Mouse (Mus musculus) inflammation-experienced regulatory T-cells, adult 6 months (primary cell): ENCODE data around the gene Mlst8. TPM values are rescaled to one million over a fixed set of nuclear protein-coding genes. Genes with fewer than 3 reads are reported as not detected.

Experiments
- ATAC-seq: one replicate; pipeline ENCODE4 v1.8.0; 2017
- polyA plus RNA-seq, 3 experiments: library from polyadenylated mRNA; unstranded; fragments of 100-300 nt; shearing (Covaris generic); gene quantifications; one replicate each; pipeline ENCODE4 v1.2.1; 2017

The Mlst8 gene
- polyA plus RNA-seq, 3 experiments from 2014 or later, result 14.0 to 14.9 (median 14.5) TPM

- ATAC-seq, result peak; percentile 35
Observed at GRCm38 (mm10) chr17:24488662-24489264, 9.9 kb upstream of the Mlst8 start.

- no peak for ATAC-seq
Observed at GRCm38 (mm10) chr17:24488186-24488661, 9.3 kb upstream of the Mlst8 start, which contains the start of gene Caskin1. Caskin1 (plus strand) TSS chr17:24488601.

GRCm38 (mm10) chr17:24485090-24485860 is 6.4 kb upstream of the Mlst8 start:
- peak; percentile 32 for ATAC-seq

GRCm38 (mm10) chr17:24483495-24483894 is 4.6 kb upstream of the Mlst8 start:
- no peak for ATAC-seq

- no peak for ATAC-seq
Observed at GRCm38 (mm10) chr17:24481027-24481815, 2.3 kb upstream of the Mlst8 start.

- no peak for ATAC-seq
Observed at GRCm38 (mm10) chr17:24480201-24480826, 1.4 kb upstream of the Mlst8 start.

GRCm38 (mm10) chr17:24479431-24479830 is 553 bp upstream of the Mlst8 start:
- no peak for ATAC-seq

- ATAC-seq, result no peak
Observed at GRCm38 (mm10) chr17:24477985-24478600, 785 bp downstream of the Mlst8 start.

GRCm38 (mm10) chr17:24477053-24477984 is 1.6 kb downstream of the Mlst8 start:
- ATAC-seq, result no peak

- ATAC-seq, result no peak
Observed at GRCm38 (mm10) chr17:24476022-24476776, 2.7 kb downstream of the Mlst8 start.

GRCm38 (mm10) chr17:24475586-24475985 is 3.3 kb downstream of the Mlst8 start:
- ATAC-seq, result no peak

GRCm38 (mm10) chr17:24474557-24474956 is 4.3 kb downstream of the Mlst8 start:
- no peak for ATAC-seq

- no peak for ATAC-seq
Observed at GRCm38 (mm10) chr17:24473612-24474275, 5.1 kb downstream of the Mlst8 start, which contains the start of gene Bricd5. Bricd5 (plus strand) TSS chr17:24473884.

GRCm38 (mm10) chr17:24472512-24472911 is 6.4 kb downstream of the Mlst8 start:
- no peak for ATAC-seq

GRCm38 (mm10) chr17:24470701-24471527 is 8.0 kb downstream of the Mlst8 start:
- ATAC-seq, result no peak

GRCm38 (mm10) chr17:24469910-24470602 is 8.8 kb downstream of the Mlst8 start, which contains the start of the genes E4f1 and Pgp:
E4f1 (minus strand) TSS chr17:24470313.
Pgp (plus strand) TSS chr17:24470392.
- peak; percentile 97 for ATAC-seq

GRCm38 (mm10) chr17:24469336-24469909 is 9.5 kb downstream of the Mlst8 start:
- no peak for ATAC-seq
